Mouse (Mus musculus): Measurements from ENCODE around the gene Inpp5d. TPM values are rescaled to one million over a fixed set of nuclear protein-coding genes. Genes with fewer than 3 reads are reported as not detected.

Inpp5d gene
- polyA plus RNA-seq, 1 experiment: 1.7 TPM

DNA sequence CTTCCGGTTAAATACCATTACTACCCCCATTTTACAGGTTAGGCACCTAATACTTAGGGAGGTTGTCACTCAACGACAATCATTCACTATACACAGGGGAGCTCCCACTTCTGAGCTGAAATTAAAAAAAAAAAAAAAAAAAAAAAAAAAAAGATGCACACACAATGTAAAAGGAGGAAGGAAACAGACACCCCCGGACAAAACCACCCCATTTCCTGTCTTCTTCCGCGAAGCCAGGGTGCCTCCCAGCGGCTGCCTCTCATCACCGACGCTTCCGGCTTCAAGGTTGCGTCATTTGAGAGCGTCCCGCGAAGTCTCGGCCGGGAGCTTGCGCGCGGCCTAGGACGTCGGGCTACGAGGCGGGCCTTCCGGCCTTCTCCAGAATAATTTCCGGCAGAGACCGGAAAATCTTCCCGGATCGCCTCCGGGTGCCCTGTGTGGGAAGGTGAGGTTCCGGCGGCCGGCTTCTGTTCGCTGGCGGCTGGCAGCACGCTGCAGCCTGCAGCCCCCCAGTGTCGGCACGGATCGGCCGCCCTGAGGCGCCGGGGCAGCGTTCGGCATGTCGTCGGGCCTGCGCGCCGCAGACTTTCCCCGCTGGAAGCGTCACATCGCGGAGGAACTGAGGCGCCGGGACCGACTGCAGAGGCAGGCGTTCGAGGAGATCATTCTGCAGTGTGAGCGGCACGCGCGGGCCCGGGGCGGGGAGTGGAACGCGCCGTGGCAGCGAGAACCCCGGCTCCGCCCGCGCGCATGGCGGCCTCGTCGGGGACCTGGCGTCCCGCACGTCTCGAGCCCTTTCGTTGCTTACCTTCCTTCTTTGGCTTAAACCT lies 135.7 kb downstream of the Inpp5d start, which contains the start of gene Atg16l1:
Gene Atg16l1 (plus strand): TSS at position 230 of the 830 bp plus-strand sequence.
- peaks cover 32% of the 10 kb centered on the region for H3K36me3 ChIP-seq (ENCODE audit: control insufficient read depth)
- H3K27me3 ChIP-seq (ENCODE audit: control insufficient read depth): peaks cover 6% of the 10 kb centered on the region
- peak within 1 kb of the TSS; percentile 100 for H3K4me3 ChIP-seq (replicated peaks)
- peaks cover 37% of the 10 kb centered on the region for H3K4me1 ChIP-seq (ENCODE audit: control insufficient read depth)
- TF ChIP-seq GATA1 (IDR thresholded peaks at IDR 0.05; ENCODE audit: low read length) (no peak), TAL1 (IDR thresholded peaks at IDR 0.05; ENCODE audit: low read length) (no peak)
- no peaks in the 10 kb centered on the region for H3K9me3 ChIP-seq (ENCODE audit: control insufficient read depth, low read length)

DNA sequence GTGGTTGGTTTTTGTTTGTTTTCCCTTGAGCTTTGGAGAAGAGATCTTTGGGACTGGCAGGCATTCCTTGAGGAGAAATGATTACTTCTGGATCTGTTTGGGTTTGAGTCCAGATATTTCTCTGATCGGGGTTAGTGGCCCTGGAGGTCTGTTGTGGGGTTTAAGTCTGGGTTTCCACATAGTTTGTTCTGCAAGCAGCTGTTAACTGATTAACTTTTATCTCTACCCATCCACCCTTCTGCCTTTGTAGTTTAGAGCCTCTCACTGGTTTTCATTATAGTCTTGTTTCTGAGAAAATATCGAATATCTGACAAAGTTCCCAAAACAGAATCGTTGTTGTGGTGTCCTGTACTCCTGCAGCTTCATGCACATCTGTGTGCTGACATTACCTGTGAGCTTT lies 143.7 kb downstream of the Inpp5d start:
- Histone ChIP-seq H3K9me3 (ENCODE audit: control insufficient read depth, low read length) (no peaks in the 10 kb centered on the region), H3K4me1 (ENCODE audit: control insufficient read depth) (peaks cover 23% of the 10 kb centered on the region), H3K4me3 (replicated peaks) (no peak overlapping the region), H3K36me3 (ENCODE audit: control insufficient read depth) (peaks cover 99% of the 10 kb centered on the region), H3K27me3 (ENCODE audit: control insufficient read depth) (no peaks in the 10 kb centered on the region)
- no peak for TF ChIP-seq TAL1 (IDR thresholded peaks at IDR 0.05; ENCODE audit: low read length)
- no peak for TF ChIP-seq GATA1 (IDR thresholded peaks at IDR 0.05; ENCODE audit: low read length)

DNA sequence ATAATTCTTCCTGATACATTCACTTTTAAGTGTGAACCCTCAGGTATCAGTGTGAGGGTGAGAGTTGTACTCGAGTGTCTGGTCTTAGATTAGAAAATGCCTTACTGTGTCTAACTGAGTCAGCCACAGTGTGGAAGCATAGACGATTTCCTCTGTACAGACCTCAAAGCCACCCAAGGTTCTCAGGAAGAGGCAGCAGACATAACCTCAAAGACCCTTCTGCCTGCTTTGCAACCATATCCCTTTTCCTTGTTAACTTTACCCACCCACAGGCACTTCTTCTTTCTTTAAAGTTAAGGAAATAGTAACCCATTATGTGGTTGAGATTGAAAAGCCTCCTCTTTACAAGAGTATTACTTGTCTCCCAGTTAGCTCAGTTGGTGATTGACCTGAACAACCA lies 145.6 kb downstream of the Inpp5d start:
- Histone ChIP-seq H3K9me3 (ENCODE audit: control insufficient read depth, low read length) (no peaks in the 10 kb centered on the region), H3K4me1 (ENCODE audit: control insufficient read depth) (peaks cover 32% of the 10 kb centered on the region), H3K36me3 (ENCODE audit: control insufficient read depth) (peaks cover 97% of the 10 kb centered on the region), H3K27me3 (ENCODE audit: control insufficient read depth) (no peaks in the 10 kb centered on the region), H3K4me3 (replicated peaks) (no peak overlapping the region)
- TF ChIP-seq GATA1 (IDR thresholded peaks at IDR 0.05; ENCODE audit: low read length): no peak
- TF ChIP-seq TAL1 (IDR thresholded peaks at IDR 0.05; ENCODE audit: low read length): no peak

DNA sequence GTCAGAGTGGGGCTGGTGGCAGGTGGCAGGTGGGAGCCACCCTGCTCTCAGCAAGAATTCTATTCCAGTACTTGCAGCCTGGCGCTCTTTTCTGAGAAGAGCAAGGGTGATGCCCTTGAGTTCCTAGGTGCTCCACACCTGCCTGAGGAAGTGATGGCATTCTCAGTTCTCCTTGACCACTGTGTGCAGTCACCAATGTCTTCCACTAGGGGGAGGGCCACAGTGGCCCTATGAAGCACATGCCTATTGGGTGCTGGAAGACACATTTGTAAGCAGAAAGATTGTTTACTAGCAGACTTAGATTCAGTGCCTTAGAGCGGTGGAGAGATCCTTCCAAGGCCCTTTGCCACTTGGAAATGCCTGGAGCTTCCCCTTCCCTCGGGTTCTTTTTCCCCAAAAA lies 146.1 kb downstream of the Inpp5d start:
- no peaks in the 10 kb centered on the region for H3K27me3 ChIP-seq (ENCODE audit: control insufficient read depth)
- peaks cover 97% of the 10 kb centered on the region for H3K36me3 ChIP-seq (ENCODE audit: control insufficient read depth)
- TF ChIP-seq GATA1 (IDR thresholded peaks at IDR 0.05; ENCODE audit: low read length) (no peak), TAL1 (IDR thresholded peaks at IDR 0.05; ENCODE audit: low read length) (no peak)
- no peak overlapping the region for H3K4me3 ChIP-seq (replicated peaks)
- no peaks in the 10 kb centered on the region for H3K9me3 ChIP-seq (ENCODE audit: control insufficient read depth, low read length)
- H3K4me1 ChIP-seq (ENCODE audit: control insufficient read depth): peaks cover 35% of the 10 kb centered on the region

DNA sequence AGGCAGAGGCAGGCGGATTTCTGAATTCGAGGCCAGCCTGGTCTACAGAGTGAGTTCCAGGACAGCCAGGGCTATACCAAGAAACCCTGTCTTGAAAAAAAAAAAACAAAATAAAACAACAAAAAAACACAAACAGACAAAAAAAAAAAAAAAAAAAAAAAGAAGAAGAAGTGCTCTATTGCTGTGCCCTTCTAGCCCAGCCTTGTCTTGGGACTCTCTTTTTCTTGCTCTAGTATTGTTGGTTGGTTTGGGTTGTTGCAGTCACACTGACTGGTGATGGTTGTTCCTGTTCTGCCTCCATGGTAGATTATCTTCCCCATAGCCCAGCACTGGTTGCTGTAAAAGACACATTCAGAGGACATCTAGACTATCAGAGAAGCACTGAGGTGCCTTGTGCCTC lies 149.2 kb downstream of the Inpp5d start:
- peaks cover 3% of the 10 kb centered on the region for H3K9me3 ChIP-seq (ENCODE audit: control insufficient read depth, low read length)
- peaks cover 98% of the 10 kb centered on the region for H3K36me3 ChIP-seq (ENCODE audit: control insufficient read depth)
- TF ChIP-seq GATA1 (IDR thresholded peaks at IDR 0.05; ENCODE audit: low read length) (no peak), TAL1 (IDR thresholded peaks at IDR 0.05; ENCODE audit: low read length) (no peak)
- H3K4me1 ChIP-seq (ENCODE audit: control insufficient read depth): peaks cover 18% of the 10 kb centered on the region
- H3K27me3 ChIP-seq (ENCODE audit: control insufficient read depth): no peaks in the 10 kb centered on the region
- no peak overlapping the region for H3K4me3 ChIP-seq (replicated peaks)

Other genes with a start within 250 kb of the Inpp5d start
- not detected in 2 replicates for gene Kcnj13, start 225.6 kb upstream of the Inpp5d start, polyA plus RNA-seq (2012)
- not detected in 2 replicates for gene Snorc, start 150.0 kb upstream of the Inpp5d start, polyA plus RNA-seq (2012)
- gene Neu2, start 110.4 kb upstream of the Inpp5d start, polyA plus RNA-seq (2012): not detected in 2 replicates
- 0.01 TPM in 1 of 2 replicates, not detected in the other for gene Ngef, start 46.4 kb upstream of the Inpp5d start, polyA plus RNA-seq (2012)
- 0.36 and 0.66 TPM in 2 replicates for gene Atg16l1, start 135.6 kb downstream of the Inpp5d start, polyA plus RNA-seq (2012)
- gene Sag, start 183.4 kb downstream of the Inpp5d start, polyA plus RNA-seq (2012): not detected in 2 replicates
- gene Dgkd, start 233.0 kb downstream of the Inpp5d start, polyA plus RNA-seq (2012): 0.30 and 0.33 TPM in 2 replicates

Measured in erythroblast, embryonic 14.5 days (primary cell).